Mouse (Mus musculus) fat pad, adult 2 months (tissue): Measurements from ENCODE around the gene Ctla2a.
"Not testable (repeated sequence)": the region's sequence is repeated elsewhere in the genome, so short reads cannot be mapped to it uniquely, and the experiment has no call there.

Experiments used
- DNase-seq: peaks from one replicate; pipeline ENCODE4 v3.0.0-alpha.2; 2011; ENCODE audit warnings: low read depth, low spot score; ENCODE audit errors: extremely low read depth

Gene Ctla2a

DNA sequence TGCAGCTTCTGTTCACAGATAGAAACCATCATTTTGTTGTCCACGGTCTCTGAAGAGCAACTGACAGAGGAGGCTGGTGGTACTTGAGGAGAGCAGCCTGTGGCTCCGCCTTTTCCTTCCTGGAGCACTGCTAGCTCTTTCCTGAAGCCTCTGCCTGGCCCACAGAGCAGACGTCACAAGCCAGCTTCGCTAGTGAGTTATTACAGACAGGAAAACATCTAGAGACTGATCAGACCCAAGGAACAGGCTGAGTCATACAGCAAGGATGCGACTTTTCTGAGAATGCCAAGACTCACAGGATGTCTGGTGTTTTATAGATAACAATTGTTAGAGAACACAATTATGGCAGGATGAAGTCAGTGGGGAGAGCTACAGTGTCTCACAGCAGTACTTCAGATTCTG is at the start of gene Ctla2a, which contains the start of gene Gm49391:
TSS of gene Ctla2a (minus strand) at position 126 of the 402 bp plus-strand sequence.
TSS of gene Gm49391 (minus strand) at position 72 of the 402 bp plus-strand sequence.
- no peak for DNase-seq

- DNase-seq = not testable (repeated sequence)
Measured at GRCm38 (mm10) chr13:60972319-60972718, 35.9 kb upstream of the Ctla2a start.

GRCm38 (mm10) chr13:60963985-60964384 is 27.6 kb upstream of the Ctla2a start:
- DNase-seq = not testable (repeated sequence)

DNA sequence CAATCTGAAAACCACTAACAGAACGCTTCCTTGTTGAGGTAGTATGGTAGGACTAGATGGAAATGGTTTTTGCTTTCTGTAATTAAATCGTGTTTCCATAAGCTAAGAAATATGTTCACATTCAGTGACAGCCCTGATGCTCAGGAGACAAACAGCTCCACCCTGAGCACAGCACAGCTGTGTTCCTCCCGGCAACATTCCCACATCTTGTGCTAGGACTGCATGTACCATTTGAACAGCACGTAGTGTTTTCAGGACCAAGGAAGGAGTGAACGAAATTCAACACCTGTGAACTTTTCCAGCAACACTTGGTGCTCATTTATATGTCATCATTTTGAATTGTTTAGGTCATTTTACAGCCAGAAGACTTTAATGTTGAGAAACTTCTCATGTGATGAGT is 25.3 kb upstream of the Ctla2a start:
- DNase-seq = no peak

- DNase-seq = not testable (repeated sequence)
Measured at GRCm38 (mm10) chr13:60941884-60942283, 5.5 kb upstream of the Ctla2a start, which contains the start of gene Tpbpa. Tpbpa (minus strand) TSS chr13:60941984.

DNA sequence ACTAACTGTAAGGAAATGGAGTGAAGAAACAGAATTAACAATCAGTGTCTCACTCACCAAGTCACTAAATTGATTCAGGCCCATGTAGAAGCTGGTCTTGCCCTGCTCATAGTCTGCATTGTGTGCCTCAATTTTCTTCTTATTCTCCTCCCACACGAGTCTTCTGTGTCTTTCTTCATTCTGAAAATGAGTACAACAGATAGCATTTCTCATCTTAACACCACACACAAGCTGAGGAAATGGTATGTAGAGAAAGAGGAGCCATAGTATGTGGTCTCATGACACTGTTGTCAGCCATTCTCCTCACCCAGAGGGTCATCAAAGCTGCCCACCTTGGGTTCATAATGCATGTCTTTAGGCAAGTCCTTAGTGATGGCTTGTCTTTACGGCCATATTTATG is 935 bp downstream of the Ctla2a start, which contains the start of gene Gm49393:
TSS of gene Gm49393 (minus strand) at position 101 of the 400 bp plus-strand sequence.
- not testable (repeated sequence) for DNase-seq

GRCm38 (mm10) chr13:60904780-60905179 is 31.6 kb downstream of the Ctla2a start, which contains the start of gene Tpbpb:
Tpbpb (minus strand) TSS chr13:60904880.
- DNase-seq = not testable (repeated sequence)

DNA sequence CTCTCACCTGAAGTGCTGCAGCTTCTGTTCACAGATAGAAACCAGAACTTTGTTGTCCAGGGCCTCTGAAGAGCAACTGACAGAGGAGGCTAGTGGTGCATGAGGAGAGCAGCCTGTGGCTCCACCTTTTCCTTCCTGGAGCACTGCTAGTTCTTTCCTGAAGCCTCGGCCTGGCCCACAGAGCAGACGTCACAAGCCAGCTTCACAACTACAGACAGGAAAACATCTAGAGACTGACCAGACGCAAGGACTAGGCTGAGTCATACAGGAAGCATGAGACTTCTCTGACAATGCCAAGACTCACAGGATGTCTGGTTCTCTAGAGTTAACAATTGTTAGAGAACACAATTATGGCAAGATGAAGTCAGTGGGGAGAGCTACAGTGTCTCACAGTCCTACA is 39.1 kb downstream of the Ctla2a start, which contains the start of gene Ctla2b:
TSS of gene Ctla2b (minus strand) at position 120 of the 400 bp plus-strand sequence.
- DNase-seq = no peak

- not testable (repeated sequence) for DNase-seq
Measured at GRCm38 (mm10) chr13:60896794-60897193, 39.6 kb downstream of the Ctla2a start, which contains the start of gene Gm49392. Gm49392 (minus strand) TSS chr13:60896894.

DNA sequence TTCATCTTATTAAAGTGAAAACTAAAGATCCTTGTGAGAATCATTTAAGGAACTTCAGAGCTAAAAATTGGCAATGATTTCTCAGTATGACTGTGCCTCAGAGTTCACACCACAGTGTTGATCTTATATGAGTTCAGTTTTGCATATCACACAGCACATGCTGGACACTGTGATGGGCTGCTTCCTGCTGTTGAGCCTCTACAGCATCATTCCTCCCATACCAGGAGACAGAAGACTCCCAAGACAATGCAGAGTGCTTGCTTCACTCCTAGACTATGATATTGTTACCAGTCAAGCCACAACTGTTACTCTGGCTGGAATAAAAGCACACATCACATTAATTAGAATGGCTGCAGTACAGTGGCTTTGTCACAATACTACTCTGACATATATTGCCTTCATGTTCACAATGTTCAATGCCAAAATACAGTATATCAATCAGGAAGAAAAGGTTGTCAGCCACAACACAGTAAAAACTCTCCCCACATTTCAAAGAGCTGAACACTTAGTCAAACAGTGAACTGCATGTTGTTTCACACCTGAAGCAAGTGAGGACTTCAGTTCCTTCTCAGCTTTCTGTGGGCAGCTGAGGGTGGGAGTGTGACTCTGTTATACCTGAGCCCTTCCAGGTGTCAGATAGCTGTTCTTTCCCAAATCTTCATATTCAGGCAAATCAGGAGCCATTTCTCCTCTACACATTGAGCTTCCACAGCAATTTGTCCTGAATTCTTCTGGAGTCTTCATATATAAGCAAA is 40.8 kb downstream of the Ctla2a start:
- no peak for DNase-seq

DNA sequence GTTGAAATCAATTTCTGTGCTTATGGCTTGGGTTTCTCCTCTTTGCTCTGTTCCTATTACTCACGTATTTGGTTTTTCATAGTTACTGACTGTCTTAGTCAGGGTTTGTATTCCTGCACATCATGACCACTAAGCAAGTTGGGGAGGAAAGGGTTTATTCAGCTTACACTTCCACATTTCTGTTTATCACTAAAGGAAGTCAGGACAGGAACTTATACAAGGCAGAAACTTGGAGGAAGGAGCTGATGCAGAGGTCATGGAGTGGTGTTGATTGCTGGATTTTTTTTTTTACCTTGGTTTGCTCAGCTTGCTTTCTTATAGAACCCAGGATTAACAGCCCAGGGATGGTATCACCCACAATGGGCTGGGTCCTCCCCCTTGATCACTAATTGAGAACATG is 44.1 kb downstream of the Ctla2a start:
- DNase-seq = no peak
